Mouse (Mus musculus): ENCODE measurements at regions not wholly inside any gene's neighbourhood (a gene's known extent, or its start where the extent isn't known, plus 50 kb on each side); places are given as distances from the start of the nearest gene placed in this dataset.

- Histone ChIP-seq H3K4me1 (ENCODE audit: control insufficient read depth, insufficient read depth, low read length) (no peaks in the 10 kb centered on the region), H3K4me3 (ENCODE audit: insufficient read depth, low read length) (no peak overlapping the region), H3K27ac (ENCODE audit: insufficient read depth, low read length) (no peak overlapping the region)
- no peak for TF ChIP-seq POLR2A (IDR thresholded peaks at IDR 0.05; ENCODE audit: low read depth, low read length)
- TF ChIP-seq CTCF (IDR thresholded peaks at IDR 0.05; ENCODE audit: borderline replicate concordance, insufficient read depth, low read length) = no peak
Observed at GRCm38 (mm10) chr10:99468971-99469370, 205.9 kb downstream of the Dusp6 start.

GRCm38 (mm10) chr10:99471832-99472497 lies 208.9 kb downstream of the Dusp6 start:
- no peak for TF ChIP-seq CTCF (IDR thresholded peaks at IDR 0.05; ENCODE audit: borderline replicate concordance, insufficient read depth, low read length)
- H3K4me1 ChIP-seq (ENCODE audit: control insufficient read depth, insufficient read depth, low read length) = no peaks in the 10 kb centered on the region
- H3K27ac ChIP-seq (ENCODE audit: insufficient read depth, low read length) = no peak overlapping the region
- no peak overlapping the region for H3K4me3 ChIP-seq (ENCODE audit: insufficient read depth, low read length)

- TF ChIP-seq POLR2A (IDR thresholded peaks at IDR 0.05; ENCODE audit: low read depth, low read length) = no peak
- no peak for TF ChIP-seq CTCF (IDR thresholded peaks at IDR 0.05; ENCODE audit: borderline replicate concordance, insufficient read depth, low read length)
- H3K27ac ChIP-seq (ENCODE audit: insufficient read depth, low read length) = no peak overlapping the region
- no peaks in the 10 kb centered on the region for H3K4me1 ChIP-seq (ENCODE audit: control insufficient read depth, insufficient read depth, low read length)
- H3K4me3 ChIP-seq (ENCODE audit: insufficient read depth, low read length) = no peak overlapping the region
Observed at GRCm38 (mm10) chr10:99472806-99473205, 209.8 kb downstream of the Dusp6 start.

GRCm38 (mm10) chr10:99473758-99474157 lies 210.7 kb downstream of the Dusp6 start:
- no peak overlapping the region for H3K4me3 ChIP-seq (ENCODE audit: insufficient read depth, low read length)
- TF ChIP-seq CTCF (IDR thresholded peaks at IDR 0.05; ENCODE audit: borderline replicate concordance, insufficient read depth, low read length) (no peak), POLR2A (IDR thresholded peaks at IDR 0.05; ENCODE audit: low read depth, low read length) (no peak)
- no peak overlapping the region for H3K27ac ChIP-seq (ENCODE audit: insufficient read depth, low read length)
- H3K4me1 ChIP-seq (ENCODE audit: control insufficient read depth, insufficient read depth, low read length) = no peaks in the 10 kb centered on the region

- Histone ChIP-seq H3K4me1 (ENCODE audit: control insufficient read depth, insufficient read depth, low read length) (no peaks in the 10 kb centered on the region), H3K4me3 (ENCODE audit: insufficient read depth, low read length) (no peak overlapping the region), H3K27ac (ENCODE audit: insufficient read depth, low read length) (no peak overlapping the region)
- no peak for TF ChIP-seq POLR2A (IDR thresholded peaks at IDR 0.05; ENCODE audit: low read depth, low read length)
- no peak for TF ChIP-seq CTCF (IDR thresholded peaks at IDR 0.05; ENCODE audit: borderline replicate concordance, insufficient read depth, low read length)
Observed at GRCm38 (mm10) chr10:99474546-99474945, 211.5 kb downstream of the Dusp6 start.

GRCm38 (mm10) chr10:99476214-99476613 lies 213.2 kb downstream of the Dusp6 start:
- Histone ChIP-seq H3K4me3 (ENCODE audit: insufficient read depth, low read length) (no peak overlapping the region), H3K27ac (ENCODE audit: insufficient read depth, low read length) (no peak overlapping the region), H3K4me1 (ENCODE audit: control insufficient read depth, insufficient read depth, low read length) (no peaks in the 10 kb centered on the region)
- TF ChIP-seq POLR2A (IDR thresholded peaks at IDR 0.05; ENCODE audit: low read depth, low read length) = no peak
- TF ChIP-seq CTCF (IDR thresholded peaks at IDR 0.05; ENCODE audit: borderline replicate concordance, insufficient read depth, low read length) = no peak

- Histone ChIP-seq H3K4me3 (ENCODE audit: insufficient read depth, low read length) (no peak overlapping the region), H3K27ac (ENCODE audit: insufficient read depth, low read length) (no peak overlapping the region), H3K4me1 (ENCODE audit: control insufficient read depth, insufficient read depth, low read length) (no peaks in the 10 kb centered on the region)
- TF ChIP-seq CTCF (IDR thresholded peaks at IDR 0.05; ENCODE audit: borderline replicate concordance, insufficient read depth, low read length) (no peak), POLR2A (IDR thresholded peaks at IDR 0.05; ENCODE audit: low read depth, low read length) (no peak)
Observed at GRCm38 (mm10) chr10:99476776-99477175, 213.7 kb downstream of the Dusp6 start.

- H3K27ac ChIP-seq (ENCODE audit: insufficient read depth, low read length) = no peak overlapping the region
- TF ChIP-seq POLR2A (IDR thresholded peaks at IDR 0.05; ENCODE audit: low read depth, low read length) (no peak), CTCF (IDR thresholded peaks at IDR 0.05; ENCODE audit: borderline replicate concordance, insufficient read depth, low read length) (no peak)
- H3K4me3 ChIP-seq (ENCODE audit: insufficient read depth, low read length) = no peak overlapping the region
- H3K4me1 ChIP-seq (ENCODE audit: control insufficient read depth, insufficient read depth, low read length) = no peaks in the 10 kb centered on the region
Observed at GRCm38 (mm10) chr10:99480573-99480972, 217.5 kb downstream of the Dusp6 start.

GRCm38 (mm10) chr10:99482009-99482408 lies 219.0 kb downstream of the Dusp6 start:
- TF ChIP-seq POLR2A (IDR thresholded peaks at IDR 0.05; ENCODE audit: low read depth, low read length) (no peak), CTCF (IDR thresholded peaks at IDR 0.05; ENCODE audit: borderline replicate concordance, insufficient read depth, low read length) (no peak)
- Histone ChIP-seq H3K27ac (ENCODE audit: insufficient read depth, low read length) (no peak overlapping the region), H3K4me3 (ENCODE audit: insufficient read depth, low read length) (no peak overlapping the region), H3K4me1 (ENCODE audit: control insufficient read depth, insufficient read depth, low read length) (no peaks in the 10 kb centered on the region)

GRCm38 (mm10) chr10:99488195-99489080 lies 225.4 kb downstream of the Dusp6 start:
- Histone ChIP-seq H3K4me1 (ENCODE audit: control insufficient read depth, insufficient read depth, low read length) (no peaks in the 10 kb centered on the region), H3K27ac (ENCODE audit: insufficient read depth, low read length) (no peak overlapping the region), H3K4me3 (ENCODE audit: insufficient read depth, low read length) (no peak overlapping the region)
- TF ChIP-seq CTCF (IDR thresholded peaks at IDR 0.05; ENCODE audit: borderline replicate concordance, insufficient read depth, low read length) = no peak
- no peak for TF ChIP-seq POLR2A (IDR thresholded peaks at IDR 0.05; ENCODE audit: low read depth, low read length)
